19 mouse cellular contexts compared by ENCODE assay signal in the genomic region with DNA sequence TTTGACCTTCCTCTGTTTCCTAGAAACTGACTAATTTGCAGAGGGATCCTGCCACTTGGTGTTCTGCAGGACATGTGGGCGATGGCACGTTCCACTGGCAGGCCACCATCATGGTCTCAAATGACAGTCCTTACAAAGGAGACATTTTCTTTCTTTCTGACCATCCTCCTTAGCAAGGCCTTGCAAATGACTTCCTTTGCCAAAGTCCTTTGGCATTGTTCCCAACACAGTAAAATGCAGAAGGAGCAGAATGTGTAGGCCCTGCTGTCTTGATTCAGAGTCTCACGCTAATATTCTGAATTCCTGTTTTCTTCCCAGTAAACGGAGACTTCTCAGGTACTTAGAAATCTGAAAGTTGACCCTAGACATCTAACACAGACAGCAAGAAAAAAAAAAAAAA.
DNase-seq lines count a peak whose midpoint lies in the region; ATAC-seq and TF ChIP-seq lines count a peak whose summit lies in the region.
"Had no signal": no experiment of that assay in that cellular context is flagged by ENCODE, and none has a peak within 500 bp of the region (broad histone marks: within the 10 kb centered on the region; RNA-seq: fewer than 3 reads in every experiment).

No protein-coding gene starts in this region.

- H3K4me2 ChIP-seq in hindbrain, postnatal 0 days (ENCODE audit: low read depth, low read length) = no peak overlapping the region
- H3K4me2 ChIP-seq in hindbrain, embryonic 14.5 days (replicated peaks) = no peak overlapping the region
- H3K4me2 ChIP-seq in midbrain, postnatal 0 days (ENCODE audit: low read depth, low read length, poor library complexity, severe bottlenecking) = no peak overlapping the region
- H3K4me2 ChIP-seq in midbrain, embryonic 11.5 days = no peak overlapping the region
- H3K4me2 ChIP-seq: embryonic facial prominence, embryonic 12.5 days; heart, embryonic 13.5 days had no signal

- no peak overlapping the region for H3K27ac ChIP-seq in hindbrain, postnatal 0 days
- no peak overlapping the region for H3K27ac ChIP-seq in hindbrain, embryonic 14.5 days
- no peak overlapping the region for H3K27ac ChIP-seq in midbrain, postnatal 0 days (ENCODE audit: low read depth, low read length)
- H3K27ac ChIP-seq in midbrain, embryonic 11.5 days (ENCODE audit: low read depth, low read length) = no peak overlapping the region
- H3K27ac ChIP-seq: embryonic facial prominence, embryonic 12.5 days; forebrain, embryonic 10.5 days; heart, embryonic 13.5 days had no signal

- H3K27me3 ChIP-seq in hindbrain, postnatal 0 days (ENCODE audit: insufficient read depth, low read length) = no peaks in the 10 kb centered on the region
- no peaks in the 10 kb centered on the region for H3K27me3 ChIP-seq in hindbrain, embryonic 14.5 days (ENCODE audit: control insufficient read depth, insufficient read depth, low read length)
- no peaks in the 10 kb centered on the region for H3K27me3 ChIP-seq in midbrain, postnatal 0 days (ENCODE audit: insufficient read depth, low read length)
- H3K27me3 ChIP-seq in midbrain, embryonic 11.5 days (ENCODE audit: control insufficient read depth, insufficient read depth, low read length) = no peaks in the 10 kb centered on the region
- H3K27me3 ChIP-seq: embryonic facial prominence, embryonic 12.5 days; heart, embryonic 13.5 days had no signal

- H3K4me3 ChIP-seq in hindbrain, postnatal 0 days (ENCODE audit: low read length) = no peak overlapping the region
- no peak overlapping the region for H3K4me3 ChIP-seq in hindbrain, embryonic 14.5 days (replicated peaks; ENCODE audit: low read length)
- H3K4me3 ChIP-seq in midbrain, postnatal 0 days (ENCODE audit: low read depth, low read length) = no peak overlapping the region
- no peak overlapping the region for H3K4me3 ChIP-seq in midbrain, embryonic 11.5 days (ENCODE audit: low read depth, low read length)
- H3K4me3 ChIP-seq: embryonic facial prominence, embryonic 12.5 days; forebrain, embryonic 10.5 days; heart, embryonic 13.5 days had no signal

- H3K9ac ChIP-seq in hindbrain, postnatal 0 days (replicated peaks; ENCODE audit: low read length) = no peak overlapping the region
- no peak overlapping the region for H3K9ac ChIP-seq in hindbrain, embryonic 14.5 days
- no peak overlapping the region for H3K9ac ChIP-seq in midbrain, postnatal 0 days (replicated peaks; ENCODE audit: low read length, poor library complexity, severe bottlenecking)
- H3K9ac ChIP-seq in midbrain, embryonic 11.5 days (ENCODE audit: low read length) = no peak overlapping the region
- H3K9ac ChIP-seq: embryonic facial prominence, embryonic 12.5 days; heart, embryonic 13.5 days had no signal

- DNase-seq in hindbrain, postnatal 0 days (ENCODE audit: low spot score) = peak; percentile 45
- DNase-seq in hindbrain, embryonic 14.5 days (ENCODE audit: low spot score) = no peak
- DNase-seq in midbrain, postnatal 0 days (ENCODE audit: low spot score) = peak; percentile 28
- no peak for DNase-seq in midbrain, embryonic 11.5 days (ENCODE audit: low spot score, missing footprints)
- DNase-seq in brain, embryonic 14.5 days (ENCODE audit: low read depth) = peak; percentile 58
- no peak for DNase-seq in frontal cortex, postnatal 10 days (ENCODE audit: low spot score in 2 of 2)
- no peak for DNase-seq in layer of hippocampus, postnatal 10 days (ENCODE audit: low spot score in 2 of 2)
- DNase-seq: adrenal gland, postnatal 14 days; cerebellum, adult 18-20 months; cerebellum, adult 9-11 months; embryo, embryonic 11 days; gastrocnemius, postnatal 36 days; heart, adult 11 months; heart, postnatal 36 days had no signal

- TF ChIP-seq CTCF in hindbrain, postnatal 0 days (IDR thresholded peaks at IDR 0.05; ENCODE audit: low read depth) = no peak
- no peak for TF ChIP-seq CTCF in midbrain, postnatal 0 days (IDR thresholded peaks at IDR 0.05)
- TF ChIP-seq CTCF in brain, embryonic 14.5 days (IDR thresholded peaks at IDR 0.05; ENCODE audit: borderline replicate concordance, extremely low read depth, insufficient read depth, insufficient read length) = no peak

- H3K36me3 ChIP-seq in hindbrain, postnatal 0 days (ENCODE audit: insufficient read depth, low read length) = no peaks in the 10 kb centered on the region
- H3K36me3 ChIP-seq in hindbrain, embryonic 14.5 days (replicated peaks; ENCODE audit: control insufficient read depth, insufficient read depth) = no peaks in the 10 kb centered on the region
- no peaks in the 10 kb centered on the region for H3K36me3 ChIP-seq in midbrain, postnatal 0 days (ENCODE audit: insufficient read depth, low read length)
- no peaks in the 10 kb centered on the region for H3K36me3 ChIP-seq in midbrain, embryonic 11.5 days (ENCODE audit: control insufficient read depth, insufficient read depth, low read length)
- H3K36me3 ChIP-seq: embryonic facial prominence, embryonic 12.5 days; forebrain, embryonic 10.5 days; heart, embryonic 13.5 days had no signal

- WGBS in hindbrain, postnatal 0 days = 45% methylated on average over 4 of the region's 4 CpGs
- 75% methylated on average over 4 of the region's 4 CpGs for WGBS in hindbrain, embryonic 14.5 days
- WGBS in midbrain, postnatal 0 days = 79% methylated on average over 4 of the region's 4 CpGs
- WGBS in midbrain, embryonic 11.5 days = 88% methylated on average over 4 of the region's 4 CpGs

- no peak for ATAC-seq in hindbrain, postnatal 0 days
- no peak for ATAC-seq in hindbrain, embryonic 14.5 days (ENCODE audit: low FRiP score)
- no peak for ATAC-seq in midbrain, postnatal 0 days (ENCODE audit: low FRiP score)
- no peak for ATAC-seq in midbrain, embryonic 11.5 days (ENCODE audit: low FRiP score)
- ATAC-seq: forebrain, embryonic 14.5 days; hindbrain, embryonic 16.5 days had no signal

- H3K4me1 ChIP-seq in hindbrain, postnatal 0 days (ENCODE audit: insufficient read depth, low read length) = no peaks in the 10 kb centered on the region
- no peaks in the 10 kb centered on the region for H3K4me1 ChIP-seq in hindbrain, embryonic 14.5 days (replicated peaks; ENCODE audit: control insufficient read depth, insufficient read depth, low read length)
- no peaks in the 10 kb centered on the region for H3K4me1 ChIP-seq in midbrain, postnatal 0 days (ENCODE audit: insufficient read depth, low read length)
- no peaks in the 10 kb centered on the region for H3K4me1 ChIP-seq in midbrain, embryonic 11.5 days (ENCODE audit: control insufficient read depth, insufficient read depth, low read length)
- H3K4me1 ChIP-seq: embryonic facial prominence, embryonic 12.5 days; forebrain, embryonic 10.5 days; heart, embryonic 13.5 days had no signal

- TF ChIP-seq POLR2A in brain, embryonic 14.5 days (IDR thresholded peaks at IDR 0.05; ENCODE audit: borderline replicate concordance, extremely low read depth, insufficient read depth, insufficient read length, poor library complexity, severe bottlenecking) = no peak

- no peaks in the 10 kb centered on the region for H3K9me3 ChIP-seq in hindbrain, postnatal 0 days (ENCODE audit: low read length)
- H3K9me3 ChIP-seq in hindbrain, embryonic 14.5 days (ENCODE audit: control insufficient read depth, low read length) = no peaks in the 10 kb centered on the region
- no peaks in the 10 kb centered on the region for H3K9me3 ChIP-seq in midbrain, postnatal 0 days (ENCODE audit: low read length)
- no peaks in the 10 kb centered on the region; the same call in 1 of the 2 replicates for H3K9me3 ChIP-seq in midbrain, embryonic 11.5 days (ENCODE audit: control insufficient read depth, low read length)
- H3K9me3 ChIP-seq: embryonic facial prominence, embryonic 12.5 days had no signal

Comparison
In these comparisons a context has a peak if more than half of its experiments do, and no peak if none do; other contexts are left out.
1. DNase-seq: peak in hindbrain, postnatal 0 days (single experiment), midbrain, postnatal 0 days (single experiment) and brain, embryonic 14.5 days (single experiment); none in hindbrain, embryonic 14.5 days (single experiment), midbrain, embryonic 11.5 days (single experiment), frontal cortex, postnatal 10 days (0 of 2) and layer of hippocampus, postnatal 10 days (0 of 2).